Mouse (Mus musculus): ENCODE data around the gene Ankib1. TPM values are rescaled to one million over a fixed set of nuclear protein-coding genes. Genes with fewer than 3 reads are reported as not detected.
"Not testable (repeated sequence)": the region's sequence is repeated elsewhere in the genome, so short reads cannot be mapped to it uniquely, and the experiment has no call there.

The Ankib1 gene
- polyA plus RNA-seq, 1 experiment from 2014 or later, result 14.0 TPM

DNA sequence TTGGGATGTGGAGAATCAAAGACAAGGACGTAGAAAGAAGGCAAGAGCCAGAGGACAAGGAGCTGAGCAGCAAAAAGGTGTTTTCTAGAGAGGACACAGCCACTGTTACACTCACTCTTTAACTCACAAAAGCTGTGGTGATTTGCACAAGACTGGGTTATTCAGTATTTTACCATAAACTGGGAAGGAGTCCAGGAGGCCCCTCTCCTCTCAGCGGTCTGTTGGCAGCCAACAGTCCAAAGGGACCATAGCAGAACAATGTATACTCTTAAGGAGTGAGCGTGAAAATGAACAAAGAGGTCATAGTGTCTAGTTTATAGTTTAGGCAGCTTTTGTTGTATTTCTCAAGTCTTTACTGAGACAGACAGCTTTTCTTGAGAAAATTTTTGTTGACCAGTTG, 31.2 kb downstream of the Ankib1 start:
- WGBS, result 83% methylated on average over 3 of the region's 3 CpGs
- ATAC-seq (ENCODE audit: insufficient number of reproducible peaks, insufficient read depth, low FRiP score, low read depth), result no peak
- no peak overlapping the region for H3K27ac ChIP-seq (ENCODE audit: low read length)

GRCm38 (mm10) chr5:3750536-3750935, 52.2 kb downstream of the Ankib1 start:
- H3K9ac ChIP-seq (replicated peaks; ENCODE audit: low read depth, low read length); H3K27me3 ChIP-seq (ENCODE audit: control insufficient read depth, insufficient read depth, low read length); H3K4me1 ChIP-seq (ENCODE audit: control insufficient read depth, insufficient read depth, low read length); H3K4me2 ChIP-seq (replicated peaks; ENCODE audit: low read depth, low read length); H3K27ac ChIP-seq (ENCODE audit: low read length); H3K4me3 ChIP-seq (ENCODE audit: low read depth, low read length); H3K9me3 ChIP-seq (ENCODE audit: control insufficient read depth, low read depth, low read length); ATAC-seq (ENCODE audit: insufficient number of reproducible peaks, insufficient read depth, low FRiP score, low read depth); H3K36me3 ChIP-seq (ENCODE audit: control insufficient read depth, insufficient read depth, low read length): not testable (repeated sequence)

More for the DNA sequence above, 31.2 kb downstream of the Ankib1 start:
- no peak overlapping the region for H3K4me3 ChIP-seq (ENCODE audit: low read depth, low read length)
- no peaks in the 10 kb centered on the region for H3K36me3 ChIP-seq (ENCODE audit: control insufficient read depth, insufficient read depth, low read length)
- H3K4me2 ChIP-seq (replicated peaks; ENCODE audit: low read depth, low read length), result no peak overlapping the region
- H3K27me3 ChIP-seq (ENCODE audit: control insufficient read depth, insufficient read depth, low read length), result no peaks in the 10 kb centered on the region
- no peak overlapping the region for H3K9ac ChIP-seq (replicated peaks; ENCODE audit: low read depth, low read length)
- no peaks in the 10 kb centered on the region for H3K4me1 ChIP-seq (ENCODE audit: control insufficient read depth, insufficient read depth, low read length)
- no peaks in the 10 kb centered on the region for H3K9me3 ChIP-seq (ENCODE audit: control insufficient read depth, low read depth, low read length)

DNA sequence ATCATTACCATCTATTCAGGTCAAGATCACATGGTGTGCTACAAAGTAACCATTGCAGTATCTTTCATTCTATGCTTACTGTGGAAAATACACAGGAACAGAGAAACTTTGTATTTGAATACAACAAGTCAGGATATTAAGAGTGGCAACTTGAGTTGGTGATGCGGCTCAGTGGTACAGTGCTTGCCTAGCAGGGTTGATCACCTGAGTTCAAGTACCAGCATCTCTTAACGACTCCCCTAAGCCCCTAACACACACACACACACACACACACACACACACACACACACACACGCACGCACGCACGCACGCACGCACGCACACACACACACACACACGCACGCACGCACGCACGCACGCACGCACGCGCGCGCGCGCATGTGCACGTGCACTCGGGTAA, 69.9 kb downstream of the Ankib1 start:
- H3K9ac ChIP-seq (replicated peaks; ENCODE audit: low read depth, low read length); H3K4me2 ChIP-seq (replicated peaks; ENCODE audit: low read depth, low read length); H3K4me1 ChIP-seq (ENCODE audit: control insufficient read depth, insufficient read depth, low read length); H3K27ac ChIP-seq (ENCODE audit: low read length); H3K4me3 ChIP-seq (ENCODE audit: low read depth, low read length); H3K36me3 ChIP-seq (ENCODE audit: control insufficient read depth, insufficient read depth, low read length); H3K9me3 ChIP-seq (ENCODE audit: control insufficient read depth, low read depth, low read length); H3K27me3 ChIP-seq (ENCODE audit: control insufficient read depth, insufficient read depth, low read length); ATAC-seq (ENCODE audit: insufficient number of reproducible peaks, insufficient read depth, low FRiP score, low read depth): not testable (repeated sequence)
- WGBS, result 80% methylated on average over 21 of the region's 24 CpGs

DNA sequence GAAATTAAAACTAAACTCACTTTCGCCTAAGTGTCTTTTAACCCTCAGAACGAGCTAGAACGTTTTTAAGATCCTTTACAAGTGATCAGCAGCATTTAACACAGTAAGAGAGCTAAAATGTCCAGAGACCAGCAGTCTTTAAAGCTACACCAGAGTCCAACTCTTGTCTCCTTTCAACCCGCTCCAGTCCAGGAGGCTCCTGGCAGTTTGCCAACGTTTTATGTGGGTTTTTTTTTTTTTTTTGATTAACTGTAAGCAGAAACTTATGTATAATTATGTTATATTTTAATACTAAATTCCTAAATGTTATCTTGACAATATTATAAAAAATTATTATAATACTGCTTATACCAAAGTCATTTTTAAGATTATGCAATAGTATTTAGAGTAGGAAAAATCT, 73.9 kb downstream of the Ankib1 start:
- Histone ChIP-seq H3K9ac (replicated peaks; ENCODE audit: low read depth, low read length) (no peak overlapping the region), H3K4me2 (replicated peaks; ENCODE audit: low read depth, low read length) (no peak overlapping the region), H3K9me3 (ENCODE audit: control insufficient read depth, low read depth, low read length) (no peaks in the 10 kb centered on the region), H3K27me3 (ENCODE audit: control insufficient read depth, insufficient read depth, low read length) (no peaks in the 10 kb centered on the region), H3K4me1 (ENCODE audit: control insufficient read depth, insufficient read depth, low read length) (no peaks in the 10 kb centered on the region), H3K36me3 (ENCODE audit: control insufficient read depth, insufficient read depth, low read length) (peaks cover 2% of the 10 kb centered on the region; the same call in 1 of the 2 replicates), H3K27ac (ENCODE audit: low read length) (no peak overlapping the region), H3K4me3 (ENCODE audit: low read depth, low read length) (no peak overlapping the region)
- WGBS, result 69% methylated on average over 5 of the region's 5 CpGs
- ATAC-seq (ENCODE audit: insufficient number of reproducible peaks, insufficient read depth, low FRiP score, low read depth), result no peak

DNA sequence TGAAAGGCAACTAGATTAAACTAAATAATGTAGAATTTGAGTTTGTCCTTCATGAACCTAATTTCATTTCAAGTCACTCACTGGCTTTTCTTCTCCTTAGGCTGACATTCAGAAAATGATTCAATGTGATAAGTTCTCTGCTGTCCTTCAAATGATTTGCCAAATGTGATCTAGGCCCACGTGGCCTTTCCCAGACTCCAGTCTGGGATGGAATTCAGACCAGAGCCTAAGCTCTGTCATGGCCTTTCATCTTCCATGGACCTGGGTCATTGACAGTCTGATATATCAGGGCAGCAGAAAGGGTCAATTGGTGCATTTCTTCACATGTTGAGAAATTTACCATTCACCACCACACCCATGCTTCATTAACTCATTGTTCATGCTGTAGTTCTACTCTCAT, 77.2 kb downstream of the Ankib1 start:
- Histone ChIP-seq H3K4me3 (ENCODE audit: low read depth, low read length) (no peak overlapping the region), H3K4me1 (ENCODE audit: control insufficient read depth, insufficient read depth, low read length) (no peaks in the 10 kb centered on the region), H3K27me3 (ENCODE audit: control insufficient read depth, insufficient read depth, low read length) (no peaks in the 10 kb centered on the region), H3K36me3 (ENCODE audit: control insufficient read depth, insufficient read depth, low read length) (peaks cover 6% of the 10 kb centered on the region), H3K9me3 (ENCODE audit: control insufficient read depth, low read depth, low read length) (no peaks in the 10 kb centered on the region), H3K4me2 (replicated peaks; ENCODE audit: low read depth, low read length) (no peak overlapping the region), H3K9ac (replicated peaks; ENCODE audit: low read depth, low read length) (no peak overlapping the region), H3K27ac (ENCODE audit: low read length) (no peak overlapping the region)
- WGBS, result 79% methylated on average over 1 of the region's 1 CpGs
- ATAC-seq (ENCODE audit: insufficient number of reproducible peaks, insufficient read depth, low FRiP score, low read depth), result no peak

- WGBS, result 90% methylated on average over 2 of the region's 2 CpGs
- no peak overlapping the region for H3K4me2 ChIP-seq (replicated peaks; ENCODE audit: low read depth, low read length)
These were observed 79.3 kb downstream of the Ankib1 start for GRCm38 (mm10) chr5:3723415-3723814.

GRCm38 (mm10) chr5:3722873-3723272, 79.9 kb downstream of the Ankib1 start:
- H3K27me3 ChIP-seq (ENCODE audit: control insufficient read depth, insufficient read depth, low read length), result no peaks in the 10 kb centered on the region
- H3K4me2 ChIP-seq (replicated peaks; ENCODE audit: low read depth, low read length), result no peak overlapping the region
- H3K9ac ChIP-seq (replicated peaks; ENCODE audit: low read depth, low read length), result no peak overlapping the region
- peaks cover 6% of the 10 kb centered on the region for H3K36me3 ChIP-seq (ENCODE audit: control insufficient read depth, insufficient read depth, low read length)
- WGBS, result 94% methylated on average over 2 of the region's 2 CpGs
- H3K9me3 ChIP-seq (ENCODE audit: control insufficient read depth, low read depth, low read length), result no peaks in the 10 kb centered on the region
- H3K4me3 ChIP-seq (ENCODE audit: low read depth, low read length), result no peak overlapping the region
- H3K27ac ChIP-seq (ENCODE audit: low read length), result no peak overlapping the region
- no peak for ATAC-seq (ENCODE audit: insufficient number of reproducible peaks, insufficient read depth, low FRiP score, low read depth)
- H3K4me1 ChIP-seq (ENCODE audit: control insufficient read depth, insufficient read depth, low read length), result no peaks in the 10 kb centered on the region

More at GRCm38 (mm10) chr5:3723415-3723814, 79.3 kb downstream of the Ankib1 start:
- Histone ChIP-seq H3K27ac (ENCODE audit: low read length) (no peak overlapping the region), H3K9ac (replicated peaks; ENCODE audit: low read depth, low read length) (no peak overlapping the region), H3K4me3 (ENCODE audit: low read depth, low read length) (no peak overlapping the region), H3K36me3 (ENCODE audit: control insufficient read depth, insufficient read depth, low read length) (peaks cover 6% of the 10 kb centered on the region), H3K9me3 (ENCODE audit: control insufficient read depth, low read depth, low read length) (no peaks in the 10 kb centered on the region), H3K4me1 (ENCODE audit: control insufficient read depth, insufficient read depth, low read length) (no peaks in the 10 kb centered on the region), H3K27me3 (ENCODE audit: control insufficient read depth, insufficient read depth, low read length) (no peaks in the 10 kb centered on the region)
- ATAC-seq (ENCODE audit: insufficient number of reproducible peaks, insufficient read depth, low FRiP score, low read depth), result no peak

- no peaks in the 10 kb centered on the region for H3K27me3 ChIP-seq (ENCODE audit: control insufficient read depth, insufficient read depth, low read length)
- no peak overlapping the region for H3K27ac ChIP-seq (ENCODE audit: low read length)
- H3K9ac ChIP-seq (replicated peaks; ENCODE audit: low read depth, low read length), result no peak overlapping the region
- 93% methylated on average over 4 of the region's 4 CpGs for WGBS
- H3K9me3 ChIP-seq (ENCODE audit: control insufficient read depth, low read depth, low read length), result no peaks in the 10 kb centered on the region
- H3K4me3 ChIP-seq (ENCODE audit: low read depth, low read length), result no peak overlapping the region
- H3K4me2 ChIP-seq (replicated peaks; ENCODE audit: low read depth, low read length), result no peak overlapping the region
- ATAC-seq (ENCODE audit: insufficient number of reproducible peaks, insufficient read depth, low FRiP score, low read depth), result no peak
- peaks cover 4% of the 10 kb centered on the region for H3K36me3 ChIP-seq (ENCODE audit: control insufficient read depth, insufficient read depth, low read length)
- no peaks in the 10 kb centered on the region for H3K4me1 ChIP-seq (ENCODE audit: control insufficient read depth, insufficient read depth, low read length)
These were observed 83.4 kb downstream of the Ankib1 start for GRCm38 (mm10) chr5:3719371-3719770.

GRCm38 (mm10) chr5:3715800-3716199, 86.9 kb downstream of the Ankib1 start:
- Histone ChIP-seq H3K27ac (ENCODE audit: low read length) (no peak overlapping the region), H3K9me3 (ENCODE audit: control insufficient read depth, low read depth, low read length) (no peaks in the 10 kb centered on the region), H3K9ac (replicated peaks; ENCODE audit: low read depth, low read length) (no peak overlapping the region), H3K4me1 (ENCODE audit: control insufficient read depth, insufficient read depth, low read length) (no peaks in the 10 kb centered on the region), H3K4me3 (ENCODE audit: low read depth, low read length) (no peak overlapping the region), H3K36me3 (ENCODE audit: control insufficient read depth, insufficient read depth, low read length) (peaks cover 8% of the 10 kb centered on the region), H3K4me2 (replicated peaks; ENCODE audit: low read depth, low read length) (no peak overlapping the region), H3K27me3 (ENCODE audit: control insufficient read depth, insufficient read depth, low read length) (no peaks in the 10 kb centered on the region)
- WGBS, result 93% methylated on average over 5 of the region's 5 CpGs
- ATAC-seq (ENCODE audit: insufficient number of reproducible peaks, insufficient read depth, low FRiP score, low read depth), result no peak

Data from stomach, embryonic 14.5 days (tissue).